In the genomic region with DNA sequence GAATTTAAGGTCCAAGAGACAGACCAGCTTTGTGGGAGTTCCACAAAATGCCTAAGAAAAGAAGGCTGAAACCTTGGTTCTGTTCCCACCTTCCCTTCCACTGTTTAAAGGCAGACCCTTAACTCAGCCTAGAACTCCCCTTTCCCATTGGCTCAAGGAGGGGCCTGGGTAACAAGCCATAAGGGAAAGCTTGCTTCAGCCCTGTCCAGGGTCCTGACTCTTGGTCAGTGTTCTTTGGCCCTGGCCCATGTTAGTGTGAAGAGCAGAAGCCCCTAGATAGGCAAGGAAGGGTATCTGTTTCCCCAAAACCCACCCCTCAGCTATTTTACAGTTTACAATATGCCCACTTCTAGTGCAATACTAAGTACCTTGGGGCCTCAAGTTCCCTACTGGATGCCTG, we compare ENCODE assay signal across 22 mouse cellular contexts. TPM values are rescaled to one million over a fixed set of nuclear protein-coding genes. Genes with fewer than 3 reads are reported as not detected.
DNase-seq lines count a peak whose midpoint lies in the region; ATAC-seq and TF ChIP-seq lines count a peak whose summit lies in the region.
"Had no signal": no experiment of that assay in that cellular context is flagged by ENCODE, and none has a peak within 500 bp of the region (broad histone marks: within the 10 kb centered on the region; RNA-seq: fewer than 3 reads in every experiment).

No protein-coding gene starts in this region.

- H3K4me1 ChIP-seq in hindbrain, embryonic 10.5 days (replicated peaks) = no peaks in the 10 kb centered on the region
- no peaks in the 10 kb centered on the region for H3K4me1 ChIP-seq in hindbrain, embryonic 16.5 days (ENCODE audit: control insufficient read depth, insufficient read depth, low read depth, low read length)
- peaks cover 62 to 100% of the 10 kb centered on the region in 2 experiments for H3K4me1 ChIP-seq in CH12.LX (ENCODE audit: control insufficient read depth in 1 of 2, insufficient read depth in 2 of 2)
- H3K4me1 ChIP-seq in limb, embryonic 10.5 days = peaks cover 10% of the 10 kb centered on the region
- H3K4me1 ChIP-seq: forebrain, embryonic 12.5 days; neural tube, embryonic 12.5 days had no signal

- dilution Hi-C loops in CH12.LX (cut with MboI; ENCODE audit: extremely low pct_ligation_motif_present, extremely low pct_unique_long_range_greater_than_20kb, low sequenced_read_pairs) = no loop called here

- TF ChIP-seq POLR2A in CH12.LX (IDR thresholded peaks at IDR 0.05; ENCODE audit: low read depth, low read length) = no peak; the same call in 1 of the 2 replicates

- H3K9me3 ChIP-seq in hindbrain, embryonic 10.5 days = no peaks in the 10 kb centered on the region
- no peaks in the 10 kb centered on the region for H3K9me3 ChIP-seq in hindbrain, embryonic 16.5 days (ENCODE audit: control insufficient read depth, low read length)
- peaks cover 6% of the 10 kb centered on the region for H3K9me3 ChIP-seq in CH12.LX (replicated peaks; ENCODE audit: low read length)
- H3K9me3 ChIP-seq in limb, embryonic 10.5 days (replicated peaks) = no peaks in the 10 kb centered on the region
- H3K9me3 ChIP-seq: forebrain, embryonic 12.5 days; limb, embryonic 13.5 days; megakaryocyte, embryonic 14.5 days; neural tube, embryonic 12.5 days had no signal

- no peak for TF ChIP-seq EP300 in CH12.LX (IDR thresholded peaks at IDR 0.05; ENCODE audit: low read length)

- no peak overlapping the region for H3K27ac ChIP-seq in hindbrain, embryonic 10.5 days
- no peak overlapping the region for H3K27ac ChIP-seq in hindbrain, embryonic 16.5 days (ENCODE audit: low read depth, low read length)
- peak overlapping the region; percentile 93 for H3K27ac ChIP-seq in CH12.LX (ENCODE audit: insufficient read depth, low read depth)
- H3K27ac ChIP-seq in limb, embryonic 10.5 days = no peak overlapping the region
- H3K27ac ChIP-seq: forebrain, embryonic 12.5 days; heart, adult 2 months; limb, embryonic 13.5 days; liver, embryonic 14.5 days; neural tube, embryonic 12.5 days had no signal

- ATAC-seq in hindbrain, embryonic 16.5 days = no peak
- ATAC-seq: lung, postnatal 0 days; midbrain, embryonic 16.5 days had no signal

- in situ Hi-C loops in CH12.LX (cut with MboI; ENCODE audit: low pct_ligation_motif_present, low pct_unique_long_range_greater_than_20kb, low sequenced_read_pairs) = no loop called here

- H3K9ac ChIP-seq in hindbrain, embryonic 16.5 days (ENCODE audit: low read depth, low read length) = no peak overlapping the region
- peak overlapping the region; percentile 48; the same call in 1 of the 2 replicates for H3K9ac ChIP-seq in CH12.LX (ENCODE audit: insufficient read depth, low read depth)
- H3K9ac ChIP-seq: forebrain, embryonic 12.5 days; limb, embryonic 13.5 days; liver, embryonic 14.5 days; neural tube, embryonic 12.5 days had no signal

- no peak for TF ChIP-seq CTCF in CH12.LX (conservative IDR thresholded peaks at IDR 0.05 in 1 of 2, IDR thresholded peaks at IDR 0.05 in 1 of 2; ENCODE audit: low read depth in 2 of 2, low read length in 2 of 2)

- H3K36me3 ChIP-seq in hindbrain, embryonic 10.5 days = no peaks in the 10 kb centered on the region
- H3K36me3 ChIP-seq in hindbrain, embryonic 16.5 days (ENCODE audit: control insufficient read depth, insufficient read depth, low read length) = no peaks in the 10 kb centered on the region
- H3K36me3 ChIP-seq in CH12.LX (replicated peaks in 1 of 2; ENCODE audit: control insufficient read depth in 1 of 2, insufficient read depth in 1 of 2, low read length in 1 of 2) = peaks cover 54 to 93% of the 10 kb centered on the region in 2 experiments
- no peaks in the 10 kb centered on the region for H3K36me3 ChIP-seq in limb, embryonic 10.5 days
- H3K36me3 ChIP-seq: forebrain, embryonic 12.5 days; neural tube, embryonic 12.5 days had no signal

- TF ChIP-seq RAD21 in CH12.LX (IDR thresholded peaks at IDR 0.05; ENCODE audit: low read depth, low read length) = no peak

- peak; percentile 29 for DNase-seq in hindbrain, embryonic 10.5 days (ENCODE audit: low spot score)
- no peak for DNase-seq in CH12.LX (ENCODE audit: extremely low read depth)
- DNase-seq in embryo, embryonic 10 days (ENCODE audit: low spot score) = peak; percentile 60
- DNase-seq in limb, embryonic 10.5 days (ENCODE audit: low spot score) = peak; percentile 66
- no peak for DNase-seq in gastrocnemius, adult 18-20 months (ENCODE audit: low spot score)
- DNase-seq in right cerebral cortex, postnatal 10 days (ENCODE audit: low spot score in 2 of 2) = no peak
- DNase-seq in retina, embryonic 14.5 days (ENCODE audit: low spot score) = no peak
- DNase-seq: adrenal gland, adult 2 months; cerebellum, adult 9-10 months; gastrocnemius, postnatal 14 days; heart, adult 2 months; kidney, adult 18-20 months; kidney, postnatal 25 days; thymus, postnatal 4 days had no signal

- no peak overlapping the region for H3K4me3 ChIP-seq in hindbrain, embryonic 10.5 days
- no peak overlapping the region for H3K4me3 ChIP-seq in hindbrain, embryonic 16.5 days (ENCODE audit: low read length)
- H3K4me3 ChIP-seq in CH12.LX (replicated peaks in 1 of 3; ENCODE audit: low read depth in 2 of 3, low read length in 2 of 3, poor library complexity in 1 of 3) = peak overlapping the region; percentile 5 to 8 (median 8)
- no peak overlapping the region for H3K4me3 ChIP-seq in limb, embryonic 10.5 days
- H3K4me3 ChIP-seq: forebrain, embryonic 12.5 days; heart, adult 2 months; limb, embryonic 13.5 days; megakaryocyte, embryonic 14.5 days; neural tube, embryonic 12.5 days had no signal

- no peaks in the 10 kb centered on the region for H3K27me3 ChIP-seq in hindbrain, embryonic 10.5 days (ENCODE audit: insufficient read depth, poor library complexity, severe bottlenecking)
- H3K27me3 ChIP-seq in hindbrain, embryonic 16.5 days (replicated peaks; ENCODE audit: control insufficient read depth, insufficient read depth, low read length) = no peaks in the 10 kb centered on the region
- no peaks in the 10 kb centered on the region for H3K27me3 ChIP-seq in CH12.LX (replicated peaks)
- H3K27me3 ChIP-seq in limb, embryonic 10.5 days (ENCODE audit: low read depth, poor library complexity, severe bottlenecking) = no peaks in the 10 kb centered on the region
- H3K27me3 ChIP-seq: forebrain, embryonic 12.5 days; limb, embryonic 13.5 days; neural tube, embryonic 12.5 days had no signal

- no peak overlapping the region for H3K4me2 ChIP-seq in hindbrain, embryonic 16.5 days (ENCODE audit: low read length)
- peak overlapping the region; percentile 54 for H3K4me2 ChIP-seq in CH12.LX (ENCODE audit: insufficient read depth, low read depth, poor library complexity, severe bottlenecking)
- H3K4me2 ChIP-seq: forebrain, embryonic 12.5 days; limb, embryonic 13.5 days; neural tube, embryonic 12.5 days had no signal

- peaks cover 73% of the 10 kb centered on the region for H3K79me2 ChIP-seq in CH12.LX (replicated peaks; ENCODE audit: control insufficient read depth, extremely low read depth, insufficient read depth, poor library complexity, severe bottlenecking)

TF ChIP-seq in CH12.LX, 34 proteins besides CTCF, POLR2A, EP300 and RAD21:
- peak; percentile 66; the same call in 1 of the 2 replicates for TF ChIP-seq SIN3A (IDR thresholded peaks at IDR 0.05; ENCODE audit: low read length)
- TF ChIP-seq CHD2 (IDR thresholded peaks at IDR 0.05; ENCODE audit: low read length) = 0 out of 2 replicates have a peak, but pooled peaks have one; percentile 25
- peak; percentile 67; the same call in 1 of the 2 replicates for TF ChIP-seq MXI1 (IDR thresholded peaks at IDR 0.05; ENCODE audit: low read depth, low read length)
- TF ChIP-seq ZNF384 (IDR thresholded peaks at IDR 0.05; ENCODE audit: low read depth, low read length) = no peak
- peak; percentile 23; the same call in 1 of the 2 replicates for TF ChIP-seq MEF2A (IDR thresholded peaks at IDR 0.05; ENCODE audit: borderline replicate concordance, low read depth, low read length)
- TF ChIP-seq IRF4 (IDR thresholded peaks at IDR 0.05; ENCODE audit: low read depth, low read length) = no peak
- TF ChIP-seq TBP (conservative IDR thresholded peaks at IDR 0.05; ENCODE audit: low read depth, low read length) = no peak
- TF ChIP-seq RCOR1 (conservative IDR thresholded peaks at IDR 0.05; ENCODE audit: low read depth, low read length) = 0 out of 2 replicates have a peak, but pooled peaks have one; percentile 15

RNA-seq across cellular contexts. Expression of a gene that starts 13.6 kb away (rescaled TPM):
- polyA plus RNA-seq in hindbrain, embryonic 10.5 days (2016; fragmentation: Nextera tagmentation; extraction: Ambion mirVana) = 0.35 and 0.39 TPM in 2 replicates
- polyA plus RNA-seq in hindbrain, embryonic 16.5 days (2015; fragmentation: Nextera tagmentation; extraction: Ambion mirVana) = 1.1 TPM in 2 replicates
- total RNA-seq in CH12.LX (2012; rRNA removed) = 51.4 and 58.2 TPM in 2 replicates
- 21.9 and 25.6 TPM in 2 replicates for total RNA-seq in CH12.LX (2014; rRNA removed)
- 50.3 and 60.1 TPM in 2 replicates for polyA plus RNA-seq in CH12.LX (2012; ENCODE audit: insufficient read length, low read depth)
- polyA plus RNA-seq in limb, embryonic 10.5 days (2016; fragmentation: Nextera tagmentation; extraction: Ambion mirVana) = 0.69 and 0.78 TPM in 2 replicates
- total RNA-seq in gastrocnemius, adult 18-20 months (2021) = 1 to 10 TPM; 6.5 to 9.4 TPM

Comparison
In these comparisons a context has a peak if more than half of its experiments do, and no peak if none do; other contexts are left out.
1. DNase-seq: peak in hindbrain, embryonic 10.5 days (single experiment), embryo, embryonic 10 days (single experiment) and limb, embryonic 10.5 days (single experiment); none in CH12.LX (single experiment), gastrocnemius, adult 18-20 months (single experiment), right cerebral cortex, postnatal 10 days (0 of 2) and retina, embryonic 14.5 days (single experiment).
2. H3K4me3 ChIP-seq: peak in CH12.LX (3 of 3); none in hindbrain, embryonic 10.5 days (single experiment), hindbrain, embryonic 16.5 days (single experiment) and limb, embryonic 10.5 days (single experiment).
3. RNA of a gene that starts 13.6 kb away (polyA plus RNA-seq): 50.3 to 60.1 TPM in CH12.LX; 1.1 TPM in hindbrain, embryonic 16.5 days, 0.69 to 0.78 TPM in limb, embryonic 10.5 days and 0.35 to 0.39 TPM in hindbrain, embryonic 10.5 days; every median in the first group is over 10 times any median in the second.